8 mouse cellular contexts compared by ENCODE assay signal in genomic region chr4:142880323-142880759, GRCm38 (mm10).
DNase-seq lines count a peak whose midpoint lies in the region; ATAC-seq and TF ChIP-seq lines count a peak whose summit lies in the region.

No protein-coding gene starts in this region.

- no peaks in the 10 kb centered on the region for H3K36me3 ChIP-seq in thymus, adult 2 months (ENCODE audit: control insufficient read depth, insufficient read depth, low read length)
- H3K36me3 ChIP-seq in limb, embryonic 15.5 days, result no peaks in the 10 kb centered on the region
- no peaks in the 10 kb centered on the region for H3K36me3 ChIP-seq in neural tube, embryonic 13.5 days

- intact Hi-C loops in heart, postnatal 10 days (cut with DNase I), result loop anchor here (2.0 to 10.0 kb wide), 4 partner anchors 266 to 728 kb away; no protein-coding TSS in a partner anchor

- H3K9me3 ChIP-seq in limb, embryonic 15.5 days, result no peaks in the 10 kb centered on the region
- H3K9me3 ChIP-seq in neural tube, embryonic 13.5 days, result no peaks in the 10 kb centered on the region

- 12% methylated on average over 2 of the region's 2 CpGs for WGBS in thymus, adult 2 months
- 0% methylated on average over 2 of the region's 2 CpGs for WGBS in limb, embryonic 15.5 days
- 8% methylated on average over 2 of the region's 2 CpGs for WGBS in neural tube, embryonic 13.5 days

- H3K27ac ChIP-seq in thymus, adult 2 months (ENCODE audit: control insufficient read depth, insufficient read depth, low read length), result no peak overlapping the region
- no peak overlapping the region for H3K27ac ChIP-seq in embryonic fibroblast, embryonic 13.5 days (ENCODE audit: insufficient read depth, low read length)
- H3K27ac ChIP-seq in limb, embryonic 15.5 days, result no peak overlapping the region
- 0 out of 2 replicates have a peak overlapping the region, but pooled peaks have one; percentile 6 for H3K27ac ChIP-seq in neural tube, embryonic 13.5 days (replicated peaks)

- no peaks in the 10 kb centered on the region for H3K27me3 ChIP-seq in thymus, adult 2 months (ENCODE audit: control insufficient read depth, insufficient read depth, low read length)
- H3K27me3 ChIP-seq in limb, embryonic 15.5 days, result no peaks in the 10 kb centered on the region; the same call in 1 of the 2 replicates
- H3K27me3 ChIP-seq in neural tube, embryonic 13.5 days, result peaks cover 6% of the 10 kb centered on the region; the same call in 1 of the 2 replicates

- no peak overlapping the region for H3K9ac ChIP-seq in limb, embryonic 15.5 days
- H3K9ac ChIP-seq in neural tube, embryonic 13.5 days, result no peak overlapping the region

- DNase-seq in thymus, adult 2 months, result peak; percentile 1
- DNase-seq in thymus, adult 18-20 months, result no peak
- DNase-seq in heart, postnatal 10 days, result peak; percentile 74 to 82
- peak; percentile 67 for DNase-seq in kidney, postnatal 14 days
- peak; percentile 26 to 55 for DNase-seq in urinary bladder, postnatal 36 days (ENCODE audit: low spot score in 2 of 2)

- no peaks in the 10 kb centered on the region for H3K4me1 ChIP-seq in thymus, adult 2 months (replicated peaks; ENCODE audit: control insufficient read depth, insufficient read depth, low read length)
- no peaks in the 10 kb centered on the region for H3K4me1 ChIP-seq in embryonic fibroblast, embryonic 13.5 days (ENCODE audit: control insufficient read depth, insufficient read depth, low read length)
- 0 out of 2 replicates have a peak, but pooled peaks cover 6% of the 10 kb centered on the region for H3K4me1 ChIP-seq in limb, embryonic 15.5 days
- peaks cover 17% of the 10 kb centered on the region for H3K4me1 ChIP-seq in neural tube, embryonic 13.5 days (replicated peaks)

- H3K4me2 ChIP-seq in limb, embryonic 15.5 days, result no peak overlapping the region
- H3K4me2 ChIP-seq in neural tube, embryonic 13.5 days, result no peak overlapping the region

- H3K4me3 ChIP-seq in thymus, adult 2 months (ENCODE audit: control insufficient read depth, insufficient read depth, low read length), result no peak overlapping the region
- no peak overlapping the region for H3K4me3 ChIP-seq in embryonic fibroblast, embryonic 13.5 days (ENCODE audit: insufficient read depth, low read length)
- H3K4me3 ChIP-seq in limb, embryonic 15.5 days, result no peak overlapping the region
- H3K4me3 ChIP-seq in neural tube, embryonic 13.5 days, result no peak overlapping the region

- peak; percentile 38; the same call in 1 of the 2 replicates for ATAC-seq in limb, embryonic 15.5 days (ENCODE audit: insufficient number of reproducible peaks, low FRiP score, low TSS enrichment, low read depth)
- peak; percentile 71; the same call in 1 of the 2 replicates for ATAC-seq in neural tube, embryonic 13.5 days (ENCODE audit: low read depth)

- TF ChIP-seq CTCF in thymus, adult 2 months (IDR thresholded peaks at IDR 0.05; ENCODE audit: borderline replicate concordance, control insufficient read depth, extremely low read depth, insufficient read depth, low read length, poor library complexity), result no peak
- peak; percentile 83 for TF ChIP-seq CTCF in embryonic fibroblast, embryonic 13.5 days (IDR thresholded peaks at IDR 0.05; ENCODE audit: borderline replicate concordance, insufficient read depth, low read length)

- TF ChIP-seq POLR2A in thymus, adult 2 months (IDR thresholded peaks at IDR 0.05; ENCODE audit: control insufficient read depth, extremely low read depth, insufficient read depth, low read length, poor library complexity), result no peak
- TF ChIP-seq POLR2A in embryonic fibroblast, embryonic 13.5 days (IDR thresholded peaks at IDR 0.05; ENCODE audit: low read depth, low read length), result no peak

Comparison
In these comparisons a context has a peak if more than half of its experiments do, and no peak if none do; other contexts are left out.
1. DNase-seq: peak in thymus, adult 2 months (single experiment), heart, postnatal 10 days (2 of 2), kidney, postnatal 14 days (single experiment) and urinary bladder, postnatal 36 days (2 of 2); none in thymus, adult 18-20 months (0 of 2).